In the genomic region with DNA sequence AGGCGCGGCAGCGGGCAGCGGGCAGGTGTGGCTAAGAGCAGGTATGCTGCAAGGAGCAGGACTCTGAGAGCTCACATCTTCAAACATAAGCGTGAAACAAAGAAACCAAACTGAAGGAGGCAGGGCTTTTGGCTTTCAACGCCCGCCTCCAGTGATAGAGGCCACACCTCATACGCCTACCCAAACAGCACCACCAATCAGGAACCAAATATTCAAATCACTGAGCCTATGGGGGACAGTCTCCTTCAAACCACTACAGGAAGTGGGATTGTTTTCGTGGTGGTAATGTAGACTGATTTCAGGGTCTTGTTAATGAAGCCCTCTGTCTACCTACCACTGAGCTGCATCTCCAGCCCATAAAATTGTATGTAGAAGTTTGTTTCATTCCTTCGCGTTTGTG, we compare ENCODE assay signal across 24 mouse cellular contexts. TPM values are rescaled to one million over a fixed set of nuclear protein-coding genes. Genes with fewer than 3 reads are reported as not detected.
DNase-seq lines count a peak whose midpoint lies in the region; ATAC-seq and TF ChIP-seq lines count a peak whose summit lies in the region.
"Had no signal": no experiment of that assay in that cellular context is flagged by ENCODE, and none has a peak within 500 bp of the region (broad histone marks: within the 10 kb centered on the region; RNA-seq: fewer than 3 reads in every experiment).

No protein-coding gene starts in this region.

- DNase-seq in lung, postnatal 36 days: peak; percentile 41
- DNase-seq in lung, adult 2 months: no peak
- peak; percentile 85 for DNase-seq in ZHBTc4 (ENCODE audit: low read depth, low spot score)
- DNase-seq in stomach, postnatal 0 days (ENCODE audit: low spot score): no peak
- DNase-seq in cerebellum, postnatal 25 days: no peak
- DNase-seq in urinary bladder, postnatal 10 days (ENCODE audit: low spot score): no peak
- DNase-seq: adrenal gland, postnatal 25 days; cerebellum, adult 9-10 months; embryo, embryonic 11 days; gastrocnemius, postnatal 10 days; heart, postnatal 14 days; kidney, postnatal 10 days; right cerebral cortex, postnatal 4 days; thymus, adult 2 months had no signal

- H3K27ac ChIP-seq in stomach, postnatal 0 days (replicated peaks): no peak overlapping the region
- H3K27ac ChIP-seq: embryonic facial prominence, embryonic 15.5 days; heart, embryonic 10.5 days; hindbrain, embryonic 14.5 days; liver, embryonic 15.5 days; midbrain, embryonic 13.5 days; neural tube, embryonic 15.5 days had no signal

- TF ChIP-seq CTCF in lung, adult 2 months (IDR thresholded peaks at IDR 0.05; ENCODE audit: insufficient read depth, low read length): no peak
- no peak for TF ChIP-seq CTCF in E14TG2a.4 (conservative IDR thresholded peaks at IDR 0.05; ENCODE audit: low read length)
- TF ChIP-seq CTCF in stomach, postnatal 0 days (IDR thresholded peaks at IDR 0.05; ENCODE audit: low read depth): no peak

- 0 out of 2 replicates have a peak overlapping the region, but pooled peaks have one; percentile 11 for H3K4me2 ChIP-seq in stomach, postnatal 0 days (replicated peaks; ENCODE audit: low read depth)
- H3K4me2 ChIP-seq: embryonic facial prominence, embryonic 15.5 days; hindbrain, embryonic 14.5 days; liver, embryonic 15.5 days; midbrain, embryonic 13.5 days; neural tube, embryonic 15.5 days had no signal

- 58% methylated on average over 11 of the region's 11 CpGs for WGBS in lung, adult 2 months
- WGBS in stomach, postnatal 0 days: 52% methylated on average over 11 of the region's 11 CpGs

- no peak overlapping the region for H3K9ac ChIP-seq in stomach, postnatal 0 days (ENCODE audit: low read length)
- H3K9ac ChIP-seq: embryonic facial prominence, embryonic 15.5 days; hindbrain, embryonic 14.5 days; liver, embryonic 15.5 days; midbrain, embryonic 13.5 days; neural tube, embryonic 15.5 days had no signal

- no peak for TF ChIP-seq EP300 in stomach, postnatal 0 days (optimal IDR thresholded peaks at IDR 0.05)

- H3K4me3 ChIP-seq in lung, adult 2 months (replicated peaks; ENCODE audit: extremely low read depth, low read depth, low read length): no peak overlapping the region
- H3K4me3 ChIP-seq in E14TG2a.4 (replicated peaks; ENCODE audit: low read length): peak overlapping the region; percentile 57
- no peak overlapping the region for H3K4me3 ChIP-seq in stomach, postnatal 0 days (ENCODE audit: low read depth, low read length)
- H3K4me3 ChIP-seq: embryonic facial prominence, embryonic 15.5 days; heart, embryonic 10.5 days; liver, embryonic 15.5 days; midbrain, embryonic 13.5 days; neural tube, embryonic 15.5 days had no signal

- H3K27me3 ChIP-seq in E14TG2a.4 (ENCODE audit: insufficient read depth, low read length): no peaks in the 10 kb centered on the region
- no peaks in the 10 kb centered on the region for H3K27me3 ChIP-seq in stomach, postnatal 0 days (ENCODE audit: control insufficient read depth, insufficient read depth, low read length)
- H3K27me3 ChIP-seq: CH12.LX; embryonic facial prominence, embryonic 15.5 days; liver, embryonic 15.5 days; neural tube, embryonic 15.5 days had no signal

- H3K4me1 ChIP-seq in lung, adult 2 months (ENCODE audit: control insufficient read depth, insufficient read depth, low read length): peaks cover 14% of the 10 kb centered on the region
- H3K4me1 ChIP-seq in E14TG2a.4 (replicated peaks; ENCODE audit: low read depth, low read length): peaks cover 48% of the 10 kb centered on the region
- H3K4me1 ChIP-seq in stomach, postnatal 0 days (replicated peaks; ENCODE audit: control insufficient read depth, insufficient read depth): no peaks in the 10 kb centered on the region
- H3K4me1 ChIP-seq: embryonic facial prominence, embryonic 15.5 days; midbrain, embryonic 13.5 days; neural tube, embryonic 15.5 days had no signal

- ATAC-seq in stomach, postnatal 0 days (ENCODE audit: low FRiP score, low TSS enrichment): no peak
- ATAC-seq in erythroblast, adult 5-6 weeks (replicated peaks; ENCODE audit: low FRiP score, poor library complexity, severe bottlenecking): no peak
- ATAC-seq: intestine, postnatal 0 days; midbrain, embryonic 13.5 days had no signal

- H3K36me3 ChIP-seq in E14TG2a.4 (ENCODE audit: insufficient read depth, low read length): peaks cover 21% of the 10 kb centered on the region
- 0 out of 2 replicates have a peak, but pooled peaks cover 4% of the 10 kb centered on the region for H3K36me3 ChIP-seq in stomach, postnatal 0 days (ENCODE audit: control insufficient read depth, insufficient read depth, low read length)

- TF ChIP-seq POLR2A in lung, adult 2 months (IDR thresholded peaks at IDR 0.05; ENCODE audit: borderline replicate concordance, extremely low read depth, low read depth, low read length): no peak

- H3K9me3 ChIP-seq in E14TG2a.4 (ENCODE audit: low read length): no peaks in the 10 kb centered on the region
- no peaks in the 10 kb centered on the region for H3K9me3 ChIP-seq in stomach, postnatal 0 days (ENCODE audit: control insufficient read depth, low read length)
- H3K9me3 ChIP-seq: embryonic facial prominence, embryonic 15.5 days; heart, embryonic 10.5 days; liver, embryonic 15.5 days; midbrain, embryonic 13.5 days; neural tube, embryonic 15.5 days had no signal

RNA-seq across cellular contexts. Expression of gene Mcat, which starts 6.1 kb away (rescaled TPM):
- polyA plus RNA-seq in lung, adult 2 months (2012; rRNA removed): 17.4 and 17.9 TPM in 2 replicates
- 24.9 and 25.5 TPM in 2 replicates for polyA plus RNA-seq in stomach, postnatal 0 days (2015; fragmentation: Nextera tagmentation; extraction: Ambion mirVana)
- total RNA-seq in erythroblast, adult 5-6 weeks (2015; ENCODE audit: low replicate concordance): 0.38 TPM in 1 of 2 replicates, not detected in the other
- 3.1 and 4.3 TPM in 2 replicates for total RNA-seq in erythroblast, adult 5-6 weeks (2017; ENCODE audit: low replicate concordance)

RNA-seq across cellular contexts. Expression of gene Tspo, which starts 6.3 kb away (rescaled TPM):
- polyA plus RNA-seq in lung, adult 2 months (2012; rRNA removed): 396 and 550 TPM in 2 replicates
- 277 and 284 TPM in 2 replicates for polyA plus RNA-seq in stomach, postnatal 0 days (2015; fragmentation: Nextera tagmentation; extraction: Ambion mirVana)
- total RNA-seq in erythroblast, adult 5-6 weeks (2015; ENCODE audit: low replicate concordance): 51.5 and 85.9 TPM in 2 replicates
- total RNA-seq in erythroblast, adult 5-6 weeks (2017; ENCODE audit: low replicate concordance): 51.9 and 74.4 TPM in 2 replicates

RNA-seq across cellular contexts. Expression of gene Ttll12, which starts 25.3 kb away (rescaled TPM):
- 19.2 and 21.6 TPM in 2 replicates for polyA plus RNA-seq in lung, adult 2 months (2012; rRNA removed)
- 17.3 and 17.6 TPM in 2 replicates for polyA plus RNA-seq in stomach, postnatal 0 days (2015; fragmentation: Nextera tagmentation; extraction: Ambion mirVana)
- total RNA-seq in erythroblast, adult 5-6 weeks (2015; ENCODE audit: low replicate concordance): 9.4 and 16.1 TPM in 2 replicates
- 5.9 and 9.8 TPM in 2 replicates for total RNA-seq in erythroblast, adult 5-6 weeks (2017; ENCODE audit: low replicate concordance)

RNA-seq across cellular contexts. Expression of gene Bik, which starts 43.0 kb away (rescaled TPM):
- 21.8 and 25.1 TPM in 2 replicates for polyA plus RNA-seq in lung, adult 2 months (2012; rRNA removed)
- polyA plus RNA-seq in stomach, postnatal 0 days (2015; fragmentation: Nextera tagmentation; extraction: Ambion mirVana): 4.2 and 5.2 TPM in 2 replicates
- not detected in 2 replicates for total RNA-seq in erythroblast, adult 5-6 weeks (2015; ENCODE audit: low replicate concordance)
- 0.84 TPM in 1 of 2 replicates, not detected in the other for total RNA-seq in erythroblast, adult 5-6 weeks (2017; ENCODE audit: low replicate concordance)
- total RNA-seq: CH12.LX had no signal

RNA-seq across cellular contexts. Expression of gene Ttll1, which starts 59.0 kb away (rescaled TPM):
- 9.0 and 12.6 TPM in 2 replicates for polyA plus RNA-seq in lung, adult 2 months (2012; rRNA removed)
- polyA plus RNA-seq in stomach, postnatal 0 days (2015; fragmentation: Nextera tagmentation; extraction: Ambion mirVana): 10.2 and 11.4 TPM in 2 replicates
- 8.4 and 8.5 TPM in 2 replicates for total RNA-seq in erythroblast, adult 5-6 weeks (2015; ENCODE audit: low replicate concordance)
- total RNA-seq in erythroblast, adult 5-6 weeks (2017; ENCODE audit: low replicate concordance): 1.8 and 8.3 TPM in 2 replicates

Comparison
In these comparisons a context has a peak if more than half of its experiments do, and no peak if none do; other contexts are left out.
1. DNase-seq: peak in lung, postnatal 36 days (single experiment) and ZHBTc4 (single experiment); none in lung, adult 2 months (single experiment), stomach, postnatal 0 days (single experiment), cerebellum, postnatal 25 days (0 of 2) and urinary bladder, postnatal 10 days (single experiment).